Mouse (Mus musculus): ENCODE results near the gene Rnf144b. TPM values are rescaled to one million over a fixed set of nuclear protein-coding genes. Genes with fewer than 3 reads are reported as not detected.

Rnf144b gene
- polyA plus RNA-seq, 1 experiment from 2014 or later: 1.1 TPM

- Histone ChIP-seq H3K27ac (ENCODE audit: low read depth, low read length) (no peak overlapping the region), H3K9ac (ENCODE audit: low read length) (no peak overlapping the region), H3K4me2 (no peak overlapping the region), H3K27me3 (ENCODE audit: control insufficient read depth, insufficient read depth, low read length) (no peaks in the 10 kb centered on the region), H3K4me1 (ENCODE audit: control insufficient read depth, insufficient read depth, low read length) (peaks cover 15% of the 10 kb centered on the region), H3K36me3 (ENCODE audit: control insufficient read depth, insufficient read depth, low read length) (peaks cover 9% of the 10 kb centered on the region; the same call in 1 of the 2 replicates), H3K9me3 (ENCODE audit: control insufficient read depth, low read length) (no peaks in the 10 kb centered on the region), H3K4me3 (ENCODE audit: low read depth, low read length) (no peak overlapping the region)
- 87% methylated on average over 7 of the region's 7 CpGs for WGBS
- ATAC-seq (ENCODE audit: low FRiP score) (no peak), DNase-seq (ENCODE audit: low spot score, missing footprints) (no peak)
Observed at GRCm38 (mm10) chr13:47099265-47099664, 23.2 kb upstream of the Rnf144b start.

GRCm38 (mm10) chr13:47100587-47100986 is 21.9 kb upstream of the Rnf144b start:
- ATAC-seq (ENCODE audit: low FRiP score) (no peak), DNase-seq (ENCODE audit: low spot score, missing footprints) (no peak)
- no peak overlapping the region for H3K9ac ChIP-seq (ENCODE audit: low read length)
- WGBS: 92% methylated on average over 2 of the region's 2 CpGs
- H3K9me3 ChIP-seq (ENCODE audit: control insufficient read depth, low read length): no peaks in the 10 kb centered on the region
- no peaks in the 10 kb centered on the region for H3K27me3 ChIP-seq (ENCODE audit: control insufficient read depth, insufficient read depth, low read length)
- no peak overlapping the region for H3K4me3 ChIP-seq (ENCODE audit: low read depth, low read length)
- H3K4me1 ChIP-seq (ENCODE audit: control insufficient read depth, insufficient read depth, low read length): peaks cover 16% of the 10 kb centered on the region
- no peak overlapping the region for H3K27ac ChIP-seq (ENCODE audit: low read depth, low read length)
- H3K36me3 ChIP-seq (ENCODE audit: control insufficient read depth, insufficient read depth, low read length): peaks cover 9% of the 10 kb centered on the region; the same call in 1 of the 2 replicates
- no peak overlapping the region for H3K4me2 ChIP-seq

GRCm38 (mm10) chr13:47104146-47104545 is 18.3 kb upstream of the Rnf144b start:
- Histone ChIP-seq H3K36me3 (ENCODE audit: control insufficient read depth, insufficient read depth, low read length) (peaks cover 3% of the 10 kb centered on the region; the same call in 1 of the 2 replicates), H3K9me3 (ENCODE audit: control insufficient read depth, low read length) (no peaks in the 10 kb centered on the region), H3K9ac (ENCODE audit: low read length) (peak overlapping the region; percentile 59; the same call in 1 of the 2 replicates), H3K4me2 (peak overlapping the region; percentile 71), H3K27ac (ENCODE audit: low read depth, low read length) (no peak overlapping the region), H3K4me1 (ENCODE audit: control insufficient read depth, insufficient read depth, low read length) (peaks cover 21% of the 10 kb centered on the region), H3K4me3 (ENCODE audit: low read depth, low read length) (peak overlapping the region; percentile 96), H3K27me3 (ENCODE audit: control insufficient read depth, insufficient read depth, low read length) (no peaks in the 10 kb centered on the region)
- ATAC-seq (ENCODE audit: low FRiP score) (no peak), DNase-seq (ENCODE audit: low spot score, missing footprints) (no peak)
- WGBS: 18% methylated on average over 2 of the region's 2 CpGs

DNA sequence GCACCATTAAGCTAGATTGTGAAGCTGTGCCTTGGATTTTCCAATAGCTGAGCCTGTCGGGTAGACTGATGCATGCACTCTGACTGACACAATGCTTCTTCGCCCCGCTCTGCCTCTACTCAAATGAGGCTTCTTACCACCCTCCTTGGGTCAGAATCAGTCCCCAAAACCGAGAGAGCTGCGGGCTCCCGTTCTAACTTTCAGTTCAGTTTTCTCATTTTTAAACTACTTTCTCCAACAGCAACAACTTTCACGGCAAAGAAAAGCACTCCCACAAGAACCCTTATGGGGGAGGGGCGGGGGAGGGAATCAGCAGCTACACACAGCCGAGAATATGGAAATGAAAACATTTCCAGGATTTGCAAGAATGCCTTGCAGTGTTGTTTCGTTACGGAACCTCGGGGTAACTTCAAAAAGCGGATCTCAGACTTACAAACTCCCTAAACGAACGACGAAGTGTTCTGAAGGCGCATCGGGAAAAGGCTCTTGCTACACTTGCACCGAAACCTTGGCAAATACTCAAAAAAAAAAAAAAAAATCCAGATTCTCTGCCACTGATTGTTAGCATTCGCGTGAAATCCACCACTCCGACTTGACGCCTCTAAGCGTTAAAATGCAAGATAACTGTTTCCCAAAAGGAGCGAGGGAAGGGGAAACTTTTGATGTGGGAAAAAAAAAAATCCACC is 17.5 kb upstream of the Rnf144b start:
- DNase-seq (ENCODE audit: low spot score, missing footprints) (peak; percentile 96), ATAC-seq (ENCODE audit: low FRiP score) (no peak)
- Histone ChIP-seq H3K27ac (ENCODE audit: low read depth, low read length) (peak overlapping the region; percentile 99), H3K9me3 (ENCODE audit: control insufficient read depth, low read length) (no peaks in the 10 kb centered on the region), H3K4me2 (peak overlapping the region; percentile 71), H3K27me3 (ENCODE audit: control insufficient read depth, insufficient read depth, low read length) (no peaks in the 10 kb centered on the region), H3K4me3 (ENCODE audit: low read depth, low read length) (peak overlapping the region; percentile 96), H3K4me1 (ENCODE audit: control insufficient read depth, insufficient read depth, low read length) (peaks cover 21% of the 10 kb centered on the region), H3K36me3 (ENCODE audit: control insufficient read depth, insufficient read depth, low read length) (peaks cover 3% of the 10 kb centered on the region; the same call in 1 of the 2 replicates), H3K9ac (ENCODE audit: low read length) (peak overlapping the region; percentile 99)
- under 1% methylated on average over 25 of the region's 25 CpGs for WGBS

DNA sequence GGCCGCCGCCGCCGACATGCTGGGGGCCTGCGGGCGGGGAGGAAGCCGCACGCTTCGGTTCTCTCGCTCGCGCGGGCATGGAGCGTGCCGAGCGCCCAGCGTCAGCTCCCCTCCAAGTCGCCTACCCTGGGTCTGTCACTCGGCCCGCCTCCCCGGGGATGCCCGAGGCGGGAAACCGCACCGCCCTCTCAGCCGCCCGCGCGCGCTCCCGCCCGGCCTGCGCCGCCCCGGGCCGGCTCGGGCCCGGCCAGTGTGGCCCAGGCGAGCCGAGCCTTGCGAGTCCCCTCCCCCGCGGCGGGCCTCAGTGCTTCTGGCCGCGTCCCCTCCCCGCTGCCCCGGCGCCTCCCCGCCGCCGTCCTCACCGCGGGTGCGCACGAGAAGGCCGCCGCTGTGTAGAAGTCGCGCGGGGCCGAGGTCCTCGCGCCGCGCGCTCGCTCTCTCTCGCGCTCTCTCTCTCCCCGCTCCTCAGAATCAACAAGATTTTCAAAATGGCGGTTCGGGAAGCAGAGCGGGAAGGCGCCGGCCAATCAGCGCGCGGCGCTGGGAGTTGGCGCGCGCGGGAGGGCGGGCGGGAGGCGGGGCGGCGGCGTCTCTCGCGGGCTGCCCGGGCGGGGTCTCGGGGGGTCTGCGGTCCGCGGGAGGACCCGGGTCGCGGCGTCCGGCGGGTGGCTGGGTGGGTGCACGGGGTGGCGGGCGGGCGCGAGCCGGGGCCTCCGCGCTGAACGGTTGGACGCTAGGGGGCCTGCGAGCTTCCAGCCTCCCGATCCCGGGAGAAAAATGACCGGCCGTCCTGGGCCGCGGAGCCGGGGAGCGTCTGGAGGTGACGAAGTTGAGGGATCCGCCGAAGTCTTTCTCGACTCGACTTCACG is 16.5 kb upstream of the Rnf144b start, which contains the start of gene Dek:
Dek (minus strand) TSS at position 491 of the 869 bp plus-strand sequence.
- no peaks in the 10 kb centered on the region for H3K36me3 ChIP-seq (ENCODE audit: control insufficient read depth, insufficient read depth, low read length)
- WGBS: under 1% methylated on average over 126 of the region's 129 CpGs
- H3K9ac ChIP-seq (ENCODE audit: low read length): peak within 1 kb of the TSS; percentile 99
- no peaks in the 10 kb centered on the region for H3K27me3 ChIP-seq (ENCODE audit: control insufficient read depth, insufficient read depth, low read length)
- no peaks in the 10 kb centered on the region for H3K9me3 ChIP-seq (ENCODE audit: control insufficient read depth, low read length)
- DNase-seq (ENCODE audit: low spot score, missing footprints) (peak; percentile 98), ATAC-seq (ENCODE audit: low FRiP score) (peak; percentile 93)
- H3K27ac ChIP-seq (ENCODE audit: low read depth, low read length): peak within 1 kb of the TSS; percentile 99
- peak within 1 kb of the TSS; percentile 71 for H3K4me2 ChIP-seq
- peak within 1 kb of the TSS; percentile 96 for H3K4me3 ChIP-seq (ENCODE audit: low read depth, low read length)
- H3K4me1 ChIP-seq (ENCODE audit: control insufficient read depth, insufficient read depth, low read length): peaks cover 21% of the 10 kb centered on the region

- Histone ChIP-seq H3K27ac (ENCODE audit: low read depth, low read length) (peak overlapping the region; percentile 99), H3K36me3 (ENCODE audit: control insufficient read depth, insufficient read depth, low read length) (no peaks in the 10 kb centered on the region), H3K27me3 (ENCODE audit: control insufficient read depth, insufficient read depth, low read length) (no peaks in the 10 kb centered on the region), H3K9ac (ENCODE audit: low read length) (peak overlapping the region; percentile 99), H3K4me3 (ENCODE audit: low read depth, low read length) (peak overlapping the region; percentile 96), H3K9me3 (ENCODE audit: control insufficient read depth, low read length) (no peaks in the 10 kb centered on the region), H3K4me2 (peak overlapping the region; percentile 71), H3K4me1 (ENCODE audit: control insufficient read depth, insufficient read depth, low read length) (peaks cover 21% of the 10 kb centered on the region)
- WGBS: 2% methylated on average over 20 of the region's 20 CpGs
- ATAC-seq (ENCODE audit: low FRiP score) (no peak), DNase-seq (ENCODE audit: low spot score, missing footprints) (peak; percentile 98)
Observed at GRCm38 (mm10) chr13:47106580-47106888, 15.9 kb upstream of the Rnf144b start.

DNA sequence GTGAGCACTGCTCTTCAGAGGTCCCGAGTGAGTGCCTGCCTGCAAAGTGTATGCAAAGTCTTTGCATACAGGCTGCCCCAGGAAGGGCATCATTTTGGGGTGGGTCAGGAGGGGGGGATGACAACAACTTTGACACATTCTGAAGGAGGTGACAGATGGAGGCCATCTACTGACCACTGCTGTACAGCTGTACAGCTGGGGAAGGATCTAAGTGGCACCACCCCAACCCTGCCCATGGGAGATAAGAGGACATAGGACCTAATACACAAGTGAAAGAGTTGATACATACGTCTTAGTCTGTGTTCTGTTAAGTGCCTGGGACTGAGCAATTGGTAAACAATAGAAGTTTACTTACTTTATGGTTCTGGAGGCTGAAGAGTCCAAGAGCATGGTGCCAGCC is 13.2 kb upstream of the Rnf144b start:
- Histone ChIP-seq H3K27me3 (ENCODE audit: control insufficient read depth, insufficient read depth, low read length) (no peaks in the 10 kb centered on the region), H3K4me2 (no peak overlapping the region), H3K4me1 (ENCODE audit: control insufficient read depth, insufficient read depth, low read length) (peaks cover 6% of the 10 kb centered on the region), H3K9ac (ENCODE audit: low read length) (no peak overlapping the region), H3K4me3 (ENCODE audit: low read depth, low read length) (no peak overlapping the region), H3K36me3 (ENCODE audit: control insufficient read depth, insufficient read depth, low read length) (no peaks in the 10 kb centered on the region), H3K9me3 (ENCODE audit: control insufficient read depth, low read length) (no peaks in the 10 kb centered on the region), H3K27ac (ENCODE audit: low read depth, low read length) (no peak overlapping the region)
- no peak for DNase-seq (ENCODE audit: low spot score, missing footprints)
- WGBS: 78% methylated on average over 2 of the region's 2 CpGs
- no peak for ATAC-seq (ENCODE audit: low FRiP score)

DNA sequence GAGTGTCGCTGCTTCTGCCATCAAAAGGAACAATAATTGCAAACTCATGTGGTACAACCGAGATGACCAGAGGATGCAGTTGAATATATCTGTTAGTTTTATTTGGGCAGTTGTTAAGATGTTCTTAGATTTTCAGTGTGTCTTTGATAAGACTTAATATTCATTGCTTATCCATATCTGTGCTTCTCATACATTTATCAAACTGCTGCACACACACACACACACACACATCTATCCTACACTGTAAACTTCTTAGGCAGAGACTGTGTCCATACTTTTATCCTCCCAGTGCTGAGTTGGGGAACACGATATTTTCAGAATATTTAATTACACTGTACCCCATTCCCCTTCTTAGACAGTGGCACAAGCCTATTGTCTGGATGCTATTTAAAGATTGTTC is 11.3 kb upstream of the Rnf144b start:
- Histone ChIP-seq H3K4me3 (ENCODE audit: low read depth, low read length) (no peak overlapping the region), H3K36me3 (ENCODE audit: control insufficient read depth, insufficient read depth, low read length) (no peaks in the 10 kb centered on the region), H3K27ac (ENCODE audit: low read depth, low read length) (no peak overlapping the region), H3K9ac (ENCODE audit: low read length) (no peak overlapping the region), H3K27me3 (ENCODE audit: control insufficient read depth, insufficient read depth, low read length) (no peaks in the 10 kb centered on the region), H3K9me3 (ENCODE audit: control insufficient read depth, low read length) (no peaks in the 10 kb centered on the region), H3K4me1 (ENCODE audit: control insufficient read depth, insufficient read depth, low read length) (peaks cover 5% of the 10 kb centered on the region; the same call in 1 of the 2 replicates), H3K4me2 (no peak overlapping the region)
- ATAC-seq (ENCODE audit: low FRiP score) (no peak), DNase-seq (ENCODE audit: low spot score, missing footprints) (no peak)
- WGBS: 86% methylated on average over 3 of the region's 3 CpGs

DNA sequence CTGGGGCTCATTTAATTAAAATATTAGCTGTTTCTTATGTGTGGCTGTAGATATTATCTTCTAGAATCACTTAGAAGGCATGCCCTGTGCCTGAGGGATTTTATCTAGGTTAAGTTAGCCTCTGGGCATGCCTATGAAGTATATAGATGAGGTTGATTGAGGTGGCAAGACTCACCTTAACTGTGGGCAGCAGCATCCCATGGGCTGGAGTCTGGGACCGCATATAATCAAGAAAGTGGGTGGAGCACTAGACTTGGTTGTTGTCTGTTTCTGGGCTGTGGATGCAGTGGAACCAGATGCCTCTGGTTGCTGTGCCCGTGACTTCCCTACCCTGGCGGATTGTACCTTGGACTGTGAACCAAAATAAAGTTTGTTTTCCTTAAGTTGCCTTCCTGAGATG is 10.4 kb upstream of the Rnf144b start:
- Histone ChIP-seq H3K4me2 (no peak overlapping the region), H3K4me1 (ENCODE audit: control insufficient read depth, insufficient read depth, low read length) (peaks cover 1% of the 10 kb centered on the region; the same call in 1 of the 2 replicates), H3K4me3 (ENCODE audit: low read depth, low read length) (no peak overlapping the region), H3K27me3 (ENCODE audit: control insufficient read depth, insufficient read depth, low read length) (no peaks in the 10 kb centered on the region), H3K36me3 (ENCODE audit: control insufficient read depth, insufficient read depth, low read length) (no peaks in the 10 kb centered on the region), H3K9me3 (ENCODE audit: control insufficient read depth, low read length) (no peaks in the 10 kb centered on the region), H3K9ac (ENCODE audit: low read length) (no peak overlapping the region), H3K27ac (ENCODE audit: low read depth, low read length) (no peak overlapping the region)
- no peak for DNase-seq (ENCODE audit: low spot score, missing footprints)
- no peak for ATAC-seq (ENCODE audit: low FRiP score)
- WGBS: 92% methylated on average over 3 of the region's 3 CpGs
